Comparison of ENCODE assay signal across 8 mouse cellular contexts in the genomic region with DNA sequence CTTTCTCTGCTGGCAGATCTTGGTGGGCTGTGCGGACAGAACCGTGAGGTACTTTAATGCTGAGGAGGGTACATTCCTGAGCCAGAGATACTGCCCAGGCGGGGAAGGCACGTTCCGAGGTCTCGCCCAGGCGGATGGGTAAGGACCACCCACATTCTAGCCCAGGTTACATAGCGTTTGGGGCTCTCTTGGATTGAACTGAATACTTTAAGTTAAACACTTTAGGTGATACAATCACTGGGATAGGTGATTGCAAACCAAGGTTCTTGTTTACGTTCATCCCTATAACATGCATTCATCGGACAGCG. TPM values are rescaled to one million over a fixed set of nuclear protein-coding genes. Genes with fewer than 3 reads are reported as not detected.
DNase-seq lines count a peak whose midpoint lies in the region; ATAC-seq and TF ChIP-seq lines count a peak whose summit lies in the region.

No protein-coding gene starts in this region.

- ATAC-seq in kidney, embryonic 15.5 days (replicated peaks; ENCODE audit: low FRiP score) = peak; percentile 27; the same call in 1 of the 2 replicates
- 0 out of 2 replicates have a peak, but pooled peaks have one; percentile 29 for ATAC-seq in hindbrain, embryonic 14.5 days (ENCODE audit: low FRiP score)
- ATAC-seq in midbrain, embryonic 15.5 days (replicated peaks) = no peak

- WGBS in kidney, embryonic 15.5 days = 2% methylated on average over 11 of the region's 11 CpGs
- WGBS in hindbrain, embryonic 14.5 days = 4% methylated on average over 11 of the region's 11 CpGs
- 3% methylated on average over 11 of the region's 11 CpGs for WGBS in midbrain, embryonic 15.5 days

- peaks cover 21% of the 10 kb centered on the region for H3K4me1 ChIP-seq in kidney, embryonic 15.5 days
- peaks cover 7% of the 10 kb centered on the region for H3K4me1 ChIP-seq in bone marrow macrophage, adult 2 months (ENCODE audit: control insufficient read depth, insufficient read depth, low read length)
- H3K4me1 ChIP-seq in hindbrain, embryonic 14.5 days (replicated peaks; ENCODE audit: control insufficient read depth, insufficient read depth, low read length) = 0 out of 2 replicates have a peak, but pooled peaks cover 12% of the 10 kb centered on the region
- H3K4me1 ChIP-seq in midbrain, embryonic 15.5 days = peaks cover 24% of the 10 kb centered on the region

- H3K36me3 ChIP-seq in kidney, embryonic 15.5 days = peaks cover 39% of the 10 kb centered on the region
- H3K36me3 ChIP-seq in hindbrain, embryonic 14.5 days (replicated peaks; ENCODE audit: control insufficient read depth, insufficient read depth) = peaks cover 30% of the 10 kb centered on the region
- H3K36me3 ChIP-seq in midbrain, embryonic 15.5 days (replicated peaks) = peaks cover 15% of the 10 kb centered on the region; the same call in 1 of the 2 replicates

- DNase-seq in kidney, postnatal 14 days = no peak
- no peak for DNase-seq in hindbrain, embryonic 14.5 days (ENCODE audit: low spot score)
- no peak for DNase-seq in frontal cortex, postnatal 10 days (ENCODE audit: low spot score in 2 of 2)
- DNase-seq in adrenal gland, adult 18-20 months (ENCODE audit: low spot score in 2 of 2) = no peak
- no peak for DNase-seq in left cerebral cortex, postnatal 36 days (ENCODE audit: low spot score in 2 of 2)

- H3K4me3 ChIP-seq in kidney, embryonic 15.5 days (replicated peaks) = peak overlapping the region; percentile 77
- H3K4me3 ChIP-seq in bone marrow macrophage, adult 2 months (ENCODE audit: insufficient read depth, low read length) = peak overlapping the region; percentile 96
- peak overlapping the region; percentile 83 for H3K4me3 ChIP-seq in hindbrain, embryonic 14.5 days (replicated peaks; ENCODE audit: low read length)
- peak overlapping the region; percentile 87 for H3K4me3 ChIP-seq in midbrain, embryonic 15.5 days

- no peak for TF ChIP-seq POLR2A in bone marrow macrophage, adult 2 months (IDR thresholded peaks at IDR 0.05; ENCODE audit: borderline replicate concordance, low read depth, low read length)

- peak overlapping the region; percentile 75 for H3K27ac ChIP-seq in kidney, embryonic 15.5 days
- H3K27ac ChIP-seq in bone marrow macrophage, adult 2 months (ENCODE audit: insufficient read depth, low read depth, low read length) = peak overlapping the region; percentile 57
- H3K27ac ChIP-seq in hindbrain, embryonic 14.5 days = peak overlapping the region; percentile 58
- peak overlapping the region; percentile 86; the same call in 1 of the 2 replicates for H3K27ac ChIP-seq in midbrain, embryonic 15.5 days

- intact Hi-C loops in left cerebral cortex, postnatal 36 days (cut with DNase I) = no loop called here

- peak overlapping the region; percentile 63 for H3K9ac ChIP-seq in kidney, embryonic 15.5 days
- H3K9ac ChIP-seq in hindbrain, embryonic 14.5 days = peak overlapping the region; percentile 81
- H3K9ac ChIP-seq in midbrain, embryonic 15.5 days = peak overlapping the region; percentile 61

- TF ChIP-seq CTCF in bone marrow macrophage, adult 2 months (IDR thresholded peaks at IDR 0.05; ENCODE audit: low read depth, low read length) = no peak

- no peaks in the 10 kb centered on the region for H3K27me3 ChIP-seq in kidney, embryonic 15.5 days
- no peaks in the 10 kb centered on the region for H3K27me3 ChIP-seq in hindbrain, embryonic 14.5 days (ENCODE audit: control insufficient read depth, insufficient read depth, low read length)
- H3K27me3 ChIP-seq in midbrain, embryonic 15.5 days (replicated peaks) = no peaks in the 10 kb centered on the region

- peak overlapping the region; percentile 69 for H3K4me2 ChIP-seq in kidney, embryonic 15.5 days
- H3K4me2 ChIP-seq in hindbrain, embryonic 14.5 days (replicated peaks) = peak overlapping the region; percentile 96
- H3K4me2 ChIP-seq in midbrain, embryonic 15.5 days = peak overlapping the region; percentile 75

- no peaks in the 10 kb centered on the region for H3K9me3 ChIP-seq in kidney, embryonic 15.5 days (replicated peaks)
- no peaks in the 10 kb centered on the region for H3K9me3 ChIP-seq in hindbrain, embryonic 14.5 days (ENCODE audit: control insufficient read depth, low read length)
- no peaks in the 10 kb centered on the region for H3K9me3 ChIP-seq in midbrain, embryonic 15.5 days

RNA-seq across cellular contexts. Expression of gene Wdr74, which starts 0.5 kb away (rescaled TPM):
- polyA plus RNA-seq in kidney, embryonic 15.5 days (2015; fragmentation: Nextera tagmentation; extraction: Ambion mirVana) = 90.1 and 94.2 TPM in 2 replicates
- polyA plus RNA-seq in bone marrow macrophage, adult 2 months (2012; ENCODE audit: insufficient read depth, insufficient read length, missing spikeins) = 22.2 and 25.8 TPM in 2 replicates
- polyA plus RNA-seq in hindbrain, embryonic 14.5 days (2014; fragmentation: Nextera tagmentation; extraction: Ambion mirVana) = 80.7 and 80.8 TPM in 2 replicates
- 100.0 and 103 TPM in 2 replicates for polyA plus RNA-seq in midbrain, embryonic 15.5 days (2015; fragmentation: Nextera tagmentation; extraction: Ambion mirVana)
- 10 to 100 TPM; 62.4 to 66.2 TPM for total RNA-seq in adrenal gland, adult 18-20 months (2021)
- 10 to 100 TPM; 50.8 to 55.2 TPM for total RNA-seq in left cerebral cortex, postnatal 36 days (2021)

RNA-seq across cellular contexts. Expression of gene 1700092M07Rik, which starts 4.4 kb away (rescaled TPM):
- polyA plus RNA-seq in kidney, embryonic 15.5 days (2015; fragmentation: Nextera tagmentation; extraction: Ambion mirVana) = 2.0 and 2.6 TPM in 2 replicates
- polyA plus RNA-seq in bone marrow macrophage, adult 2 months (2012; ENCODE audit: insufficient read depth, insufficient read length, missing spikeins) = not detected in 2 replicates
- polyA plus RNA-seq in hindbrain, embryonic 14.5 days (2014; fragmentation: Nextera tagmentation; extraction: Ambion mirVana) = 0.84 and 0.90 TPM in 2 replicates
- polyA plus RNA-seq in midbrain, embryonic 15.5 days (2015; fragmentation: Nextera tagmentation; extraction: Ambion mirVana) = 1.5 and 1.7 TPM in 2 replicates
- 1 to 10 TPM; 2.0 to 2.3 TPM for total RNA-seq in adrenal gland, adult 18-20 months (2021)
- total RNA-seq in left cerebral cortex, postnatal 36 days (2021) = 1 to 10 TPM in 1 of 2 experiments, not detected in 1; 3.4 TPM

RNA-seq across cellular contexts. Expression of gene Stx5a, which starts 5.1 kb away (rescaled TPM):
- 132 and 145 TPM in 2 replicates for polyA plus RNA-seq in kidney, embryonic 15.5 days (2015; fragmentation: Nextera tagmentation; extraction: Ambion mirVana)
- 84.2 and 100 TPM in 2 replicates for polyA plus RNA-seq in bone marrow macrophage, adult 2 months (2012; ENCODE audit: insufficient read depth, insufficient read length, missing spikeins)
- 102 and 103 TPM in 2 replicates for polyA plus RNA-seq in hindbrain, embryonic 14.5 days (2014; fragmentation: Nextera tagmentation; extraction: Ambion mirVana)
- polyA plus RNA-seq in midbrain, embryonic 15.5 days (2015; fragmentation: Nextera tagmentation; extraction: Ambion mirVana) = 121 and 123 TPM in 2 replicates
- 100 to 1,000 TPM in 1 of 2 experiments, 10 to 100 TPM in 1; 78.2 to 103 TPM for total RNA-seq in adrenal gland, adult 18-20 months (2021)
- 10 to 100 TPM; 57.9 to 81.8 TPM for total RNA-seq in left cerebral cortex, postnatal 36 days (2021)

RNA-seq across cellular contexts. Expression of gene Slc3a2, which starts 12.9 kb away (rescaled TPM):
- 115 and 123 TPM in 2 replicates for polyA plus RNA-seq in kidney, embryonic 15.5 days (2015; fragmentation: Nextera tagmentation; extraction: Ambion mirVana)
- 160 and 172 TPM in 2 replicates for polyA plus RNA-seq in bone marrow macrophage, adult 2 months (2012; ENCODE audit: insufficient read depth, insufficient read length, missing spikeins)
- polyA plus RNA-seq in hindbrain, embryonic 14.5 days (2014; fragmentation: Nextera tagmentation; extraction: Ambion mirVana) = 161 and 174 TPM in 2 replicates
- polyA plus RNA-seq in midbrain, embryonic 15.5 days (2015; fragmentation: Nextera tagmentation; extraction: Ambion mirVana) = 165 and 174 TPM in 2 replicates
- 100 to 1,000 TPM; 373 to 425 TPM for total RNA-seq in adrenal gland, adult 18-20 months (2021)
- 100 to 1,000 TPM; 151 to 173 TPM for total RNA-seq in left cerebral cortex, postnatal 36 days (2021)

RNA-seq across cellular contexts. Expression of gene Nxf1, which starts 20.8 kb away (rescaled TPM):
- polyA plus RNA-seq in kidney, embryonic 15.5 days (2015; fragmentation: Nextera tagmentation; extraction: Ambion mirVana) = 183 and 189 TPM in 2 replicates
- polyA plus RNA-seq in bone marrow macrophage, adult 2 months (2012; ENCODE audit: insufficient read depth, insufficient read length, missing spikeins) = 142 and 162 TPM in 2 replicates
- polyA plus RNA-seq in hindbrain, embryonic 14.5 days (2014; fragmentation: Nextera tagmentation; extraction: Ambion mirVana) = 120 and 125 TPM in 2 replicates
- 161 and 171 TPM in 2 replicates for polyA plus RNA-seq in midbrain, embryonic 15.5 days (2015; fragmentation: Nextera tagmentation; extraction: Ambion mirVana)
- 100 to 1,000 TPM; 127 to 144 TPM for total RNA-seq in adrenal gland, adult 18-20 months (2021)
- 10 to 100 TPM; 68.5 to 99.7 TPM for total RNA-seq in left cerebral cortex, postnatal 36 days (2021)
